Mouse (Mus musculus) CH12.LX (cell line): ENCODE data around the gene Mylk3. TPM values are rescaled to one million over a fixed set of nuclear protein-coding genes. Genes with fewer than 3 reads are reported as not detected.

Experiments used
- DNase-seq: peaks from one replicate; pipeline ENCODE4 v3.0.0-alpha.2; 2013; ENCODE audit errors: extremely low read depth
- H3K27ac ChIP-seq: 2 replicates; pipeline ENCODE4 v1.5.1; 2012; ENCODE audit warnings: low read depth, mild to moderate bottlenecking, control low read depth, moderate library complexity; ENCODE audit not compliant: insufficient read depth
- H3K27me3 ChIP-seq: replicated peaks from 2 replicates; pipeline ENCODE3; 2012; ENCODE audit warnings: inconsistent platforms
- H3K36me3 ChIP-seq, 2 experiments: replicated peaks in 1 of 2; 2 replicates each; pipeline versions ENCODE3 to v1.6.1; 2012; ENCODE audit warnings: inconsistent platforms in 1 of 2, low read length in 1 of 2, mild to moderate bottlenecking in 1 of 2, mixed read lengths in 1 of 2, moderate library complexity in 1 of 2; ENCODE audit not compliant: control insufficient read depth in 1 of 2, insufficient read depth in 1 of 2
- H3K4me1 ChIP-seq, 2 experiments: 2 replicates each; pipeline ENCODE4 v1.6.1; 2012; ENCODE audit warnings: inconsistent platforms in 1 of 2, moderate library complexity in 1 of 2; ENCODE audit not compliant: insufficient read depth in 2 of 2, control insufficient read depth in 1 of 2
- H3K4me2 ChIP-seq: 2 replicates; pipeline ENCODE4 v1.6.1; 2012; ENCODE audit warnings: low read depth, mild to moderate bottlenecking, control low read depth; ENCODE audit not compliant: poor library complexity, insufficient read depth, severe bottlenecking
- H3K4me3 ChIP-seq, 3 experiments: fragments of 150-350 bp in 1 of 3; sonication (generic) in 1 of 3; replicated peaks in 1 of 3; 2 replicates each; pipeline versions ENCODE3 to v1.5.1; 2011 to 2012; ENCODE audit warnings: low read depth in 2 of 3, low read length in 2 of 3, mild to moderate bottlenecking in 2 of 3, moderate library complexity in 2 of 3, control low read depth in 1 of 3, improper control_type of control experiment in 1 of 3, inconsistent platforms in 1 of 3, mixed read lengths in 1 of 3; ENCODE audit not compliant: poor library complexity in 1 of 3
- H3K79me2 ChIP-seq: replicated peaks from 2 replicates; pipeline ENCODE4 v1.6.1; 2012; ENCODE audit warnings: mild to moderate bottlenecking, moderate library complexity; ENCODE audit not compliant: control insufficient read depth, poor library complexity, insufficient read depth, severe bottlenecking; ENCODE audit errors: extremely low read depth
- H3K9ac ChIP-seq: 2 replicates; pipeline ENCODE4 v1.6.1; 2012; ENCODE audit warnings: low read depth, mild to moderate bottlenecking, control low read depth, moderate library complexity; ENCODE audit not compliant: insufficient read depth
- H3K9me3 ChIP-seq: replicated peaks from 2 replicates; pipeline ENCODE3; 2012; ENCODE audit warnings: low read length, inconsistent platforms, mixed read lengths
- BHLHE40 ChIP-seq: IDR thresholded peaks from 2 replicates; pipeline ENCODE4 v1.6.1; 2011; ENCODE audit warnings: mild to moderate bottlenecking, low read depth, low read length, improper control_type of control experiment
- CHD1 ChIP-seq: IDR thresholded peaks from 2 replicates; pipeline ENCODE4 v1.6.1; 2012; ENCODE audit warnings: low read depth, low read length, improper control_type of control experiment, inconsistent platforms
- ELF1 ChIP-seq: IDR thresholded peaks from 2 replicates; pipeline ENCODE4 v1.6.1; 2014; ENCODE audit warnings: low read depth, mild to moderate bottlenecking, inconsistent platforms, low read length, improper control_type of control experiment
- ETS1 ChIP-seq: conservative IDR thresholded peaks from 2 replicates; pipeline ENCODE4 v1.6.1; 2012; ENCODE audit warnings: low read depth, mild to moderate bottlenecking, inconsistent platforms, low read length, improper control_type of control experiment, moderate library complexity
- GABPA ChIP-seq: IDR thresholded peaks from 2 replicates; pipeline ENCODE4 v1.6.1; 2012; ENCODE audit warnings: low read depth, low read length, improper control_type of control experiment, inconsistent platforms; ENCODE audit not compliant: insufficient replicate concordance
- IRF4 ChIP-seq: IDR thresholded peaks from 2 replicates; pipeline ENCODE4 v1.6.1; 2014; ENCODE audit warnings: low read depth, mild to moderate bottlenecking, inconsistent platforms, low read length, improper control_type of control experiment
- JUN ChIP-seq: IDR thresholded peaks from 2 replicates; pipeline ENCODE4 v1.6.1; 2011; ENCODE audit warnings: low read depth, mild to moderate bottlenecking, low read length, improper control_type of control experiment, moderate library complexity; ENCODE audit not compliant: insufficient read depth
- KAT2A ChIP-seq: IDR thresholded peaks from 2 replicates; pipeline ENCODE4 v1.6.1; 2012; ENCODE audit warnings: low read length, improper control_type of control experiment, inconsistent platforms; ENCODE audit not compliant: insufficient replicate concordance
- MAFK ChIP-seq: IDR thresholded peaks from 2 replicates; pipeline ENCODE4 v1.6.1; 2011; ENCODE audit warnings: low read length, improper control_type of control experiment; ENCODE audit not compliant: insufficient replicate concordance
- MAX ChIP-seq: IDR thresholded peaks from 2 replicates; pipeline ENCODE4 v1.6.1; 2011; ENCODE audit warnings: low read length, improper control_type of control experiment
- MEF2A ChIP-seq: IDR thresholded peaks from 2 replicates; pipeline ENCODE4 v1.6.1; 2014; ENCODE audit warnings: low read depth, mild to moderate bottlenecking, inconsistent platforms, low read length, improper control_type of control experiment, borderline replicate concordance
- MYC ChIP-seq: IDR thresholded peaks from 2 replicates; pipeline ENCODE4 v1.6.1; 2011; ENCODE audit warnings: low read depth, mild to moderate bottlenecking, improper control_type of control experiment, low read length
- NELFE ChIP-seq: IDR thresholded peaks from 2 replicates; pipeline ENCODE4 v1.6.1; 2011; ENCODE audit warnings: low read depth, low read length, improper control_type of control experiment
- NRF1 ChIP-seq: IDR thresholded peaks from 2 replicates; pipeline ENCODE4 v1.6.1; 2014; ENCODE audit warnings: low read depth, mild to moderate bottlenecking, inconsistent platforms, low read length, improper control_type of control experiment, moderate library complexity
- RAD21 ChIP-seq: IDR thresholded peaks from 2 replicates; pipeline ENCODE4 v1.6.1; 2011; ENCODE audit warnings: low read depth, mild to moderate bottlenecking, low read length, improper control_type of control experiment, moderate library complexity
- RCOR1 ChIP-seq: conservative IDR thresholded peaks from 2 replicates; pipeline ENCODE4 v1.6.1; 2012; ENCODE audit warnings: low read depth, mild to moderate bottlenecking, inconsistent platforms, low read length, improper control_type of control experiment
- SMC3 ChIP-seq: IDR thresholded peaks from 2 replicates; pipeline ENCODE4 v1.6.1; 2011; ENCODE audit warnings: low read depth, low read length, improper control_type of control experiment
- TCF12 ChIP-seq: IDR thresholded peaks from 2 replicates; pipeline ENCODE4 v1.6.1; 2014; ENCODE audit warnings: low read depth, mild to moderate bottlenecking, inconsistent platforms, low read length, improper control_type of control experiment
- ZC3H11A ChIP-seq: IDR thresholded peaks from 2 replicates; pipeline ENCODE4 v1.6.1; 2012; ENCODE audit warnings: low read depth, mild to moderate bottlenecking, inconsistent platforms, low read length, improper control_type of control experiment
- ZKSCAN1 ChIP-seq: IDR thresholded peaks from 2 replicates; pipeline ENCODE4 v1.6.1; 2012; ENCODE audit warnings: low read depth, inconsistent platforms, low read length, improper control_type of control experiment, borderline replicate concordance
- dilution Hi-C: fragments of 300-500 bp; cut with MboI; formaldehyde crosslinking; loops from 2 replicates; pipeline ENCODE4 v1.14.3; 2020; ENCODE audit warnings: low sequenced_read_pairs; ENCODE audit not compliant: extremely low pct_unique_long_range_greater_than_20kb, extremely low pct_ligation_motif_present
- in situ Hi-C: fragments of 300-500 bp; cut with MboI; formaldehyde crosslinking; loops from 3 replicates; pipeline ENCODE4 v1.14.3; 2019; ENCODE audit warnings: low sequenced_read_pairs, low pct_ligation_motif_present, low pct_unique_long_range_greater_than_20kb, mixed read lengths
- polyA plus RNA-seq: library from polyadenylated mRNA; unstranded; fragments of >175 nt; gene quantifications from 2 replicates; pipeline ENCODE4 v1.2.1, GENCODE M21; 2012; ENCODE audit warnings: low read depth; ENCODE audit not compliant: insufficient read length
- total RNA-seq, 2 experiments: library from RNA; depleted of rRNA; stranded (reverse); fragments of 300-350 nt in 1 of 2; fragments of >200 nt in 1 of 2; gene quantifications; 2 replicates each; pipeline ENCODE4 v1.2.3; 2012 to 2014

Gene Mylk3
- total and polyA plus RNA-seq, 3 experiments, result 0.07 to 0.08 TPM; not detected in 1

GRCm38 (mm10) chr8:85429219-85429618 lies 43.1 kb upstream of the Mylk3 start:
- H3K9ac ChIP-seq, result peak overlapping the region; percentile 56; the same call in 1 of the 2 replicates
- H3K27ac ChIP-seq, result no peak overlapping the region
- peak overlapping the region in 1 of 3 experiments; percentile 28 for H3K4me3 ChIP-seq
- peak overlapping the region; percentile 54; the same call in 1 of the 2 replicates for H3K4me2 ChIP-seq
- peaks cover 55% of the 10 kb centered on the region for H3K79me2 ChIP-seq
- no peak for TF ChIP-seq MAX
- no peak for TF ChIP-seq MYC
- TF ChIP-seq ETS1, result no peak
- TF ChIP-seq SMC3, result no peak
- TF ChIP-seq NELFE, result no peak
- TF ChIP-seq ELF1, result no peak
- TF ChIP-seq RAD21, result no peak
- TF ChIP-seq ZC3H11A, result no peak
- no peak for TF ChIP-seq GABPA
- dilution Hi-C loops (no loop called here), in situ Hi-C loops (no loop called here)
- H3K9me3 ChIP-seq, result no peaks in the 10 kb centered on the region
- peaks cover 0 to 53% of the 10 kb centered on the region in 2 experiments; a peak in 2 of 4 replicates for H3K4me1 ChIP-seq
- H3K27me3 ChIP-seq, result no peaks in the 10 kb centered on the region
- DNase-seq, result no peak
- peaks cover 5 to 19% of the 10 kb centered on the region in 2 experiments for H3K36me3 ChIP-seq

GRCm38 (mm10) chr8:85427026-85427425 lies 40.9 kb upstream of the Mylk3 start:
- Histone ChIP-seq H3K4me3 (no peak overlapping the region), H3K79me2 (peaks cover 58% of the 10 kb centered on the region), H3K4me2 (no peak overlapping the region), H3K36me3 (peaks cover 5 to 23% of the 10 kb centered on the region in 2 experiments), H3K27ac (no peak overlapping the region), H3K9ac (no peak overlapping the region), H3K4me1 (peaks cover 0 to 53% of the 10 kb centered on the region in 2 experiments; a peak in 2 of 4 replicates), H3K9me3 (no peaks in the 10 kb centered on the region), H3K27me3 (no peaks in the 10 kb centered on the region)
- in situ Hi-C loops, result no loop called here
- dilution Hi-C loops, result no loop called here
- TF ChIP-seq GABPA (no peak), JUN (no peak), NRF1 (no peak), CHD1 (no peak), IRF4 (no peak), TCF12 (no peak), ELF1 (no peak), ZKSCAN1 (no peak), BHLHE40 (no peak), MAX (no peak), MAFK (no peak), MEF2A (no peak), KAT2A (no peak), RCOR1 (no peak)
- no peak for DNase-seq
